Mouse (Mus musculus): ENCODE data around the gene Shisal2a. TPM values are rescaled to one million over a fixed set of nuclear protein-coding genes. Genes with fewer than 3 reads are reported as not detected.

Shisal2a gene
- polyA plus RNA-seq, 1 experiment from 2014 or later = 2.7 TPM

- H3K4me2 ChIP-seq (ENCODE audit: low read depth) = no peak overlapping the region
- ATAC-seq (ENCODE audit: insufficient read depth, low FRiP score, low TSS enrichment) (no peak), DNase-seq (ENCODE audit: low spot score) (no peak)
- H3K9me3 ChIP-seq (ENCODE audit: control insufficient read depth, low read length) = no peaks in the 10 kb centered on the region
- 23% methylated on average over 8 of the region's 8 CpGs for WGBS
- no peak overlapping the region for H3K9ac ChIP-seq (ENCODE audit: low read length)
- H3K4me3 ChIP-seq (ENCODE audit: low read depth, low read length) = no peak overlapping the region
- peaks cover 15% of the 10 kb centered on the region for H3K4me1 ChIP-seq (ENCODE audit: control insufficient read depth, insufficient read depth, low read length)
- peak overlapping the region; percentile 71; the same call in 1 of the 2 replicates for H3K27ac ChIP-seq (ENCODE audit: low read depth, low read length)
- no peaks in the 10 kb centered on the region for H3K36me3 ChIP-seq (ENCODE audit: control insufficient read depth, insufficient read depth, low read length)
- no peaks in the 10 kb centered on the region for H3K27me3 ChIP-seq (ENCODE audit: control insufficient read depth, insufficient read depth, low read length)
These were observed 33.2 kb downstream of the Shisal2a start for GRCm38 (mm10) chr4:108349836-108350547.

GRCm38 (mm10) chr4:108349064-108349463 lies 34.1 kb downstream of the Shisal2a start:
- H3K4me3 ChIP-seq (ENCODE audit: low read depth, low read length) = no peak overlapping the region
- no peak overlapping the region; the same call in 1 of the 2 replicates for H3K9ac ChIP-seq (ENCODE audit: low read length)
- no peaks in the 10 kb centered on the region for H3K36me3 ChIP-seq (ENCODE audit: control insufficient read depth, insufficient read depth, low read length)
- no peaks in the 10 kb centered on the region for H3K9me3 ChIP-seq (ENCODE audit: control insufficient read depth, low read length)
- peaks cover 20% of the 10 kb centered on the region for H3K4me1 ChIP-seq (ENCODE audit: control insufficient read depth, insufficient read depth, low read length)
- H3K4me2 ChIP-seq (ENCODE audit: low read depth) = no peak overlapping the region
- no peak overlapping the region for H3K27ac ChIP-seq (ENCODE audit: low read depth, low read length)
- ATAC-seq (ENCODE audit: insufficient read depth, low FRiP score, low TSS enrichment) = no peak
- WGBS = 78% methylated on average over 3 of the region's 3 CpGs
- no peak for DNase-seq (ENCODE audit: low spot score)
- no peaks in the 10 kb centered on the region for H3K27me3 ChIP-seq (ENCODE audit: control insufficient read depth, insufficient read depth, low read length)

GRCm38 (mm10) chr4:108348256-108348875 lies 34.8 kb downstream of the Shisal2a start:
- Histone ChIP-seq H3K27ac (ENCODE audit: low read depth, low read length) (no peak overlapping the region), H3K9ac (ENCODE audit: low read length) (no peak overlapping the region), H3K4me1 (ENCODE audit: control insufficient read depth, insufficient read depth, low read length) (peaks cover 20% of the 10 kb centered on the region), H3K4me2 (ENCODE audit: low read depth) (no peak overlapping the region), H3K36me3 (ENCODE audit: control insufficient read depth, insufficient read depth, low read length) (no peaks in the 10 kb centered on the region), H3K9me3 (ENCODE audit: control insufficient read depth, low read length) (no peaks in the 10 kb centered on the region), H3K4me3 (ENCODE audit: low read depth, low read length) (no peak overlapping the region), H3K27me3 (ENCODE audit: control insufficient read depth, insufficient read depth, low read length) (no peaks in the 10 kb centered on the region)
- WGBS = 49% methylated on average over 5 of the region's 5 CpGs
- DNase-seq (ENCODE audit: low spot score) (no peak), ATAC-seq (ENCODE audit: insufficient read depth, low FRiP score, low TSS enrichment) (no peak)

- H3K36me3 ChIP-seq (ENCODE audit: control insufficient read depth, insufficient read depth, low read length) = no peaks in the 10 kb centered on the region
- no peak overlapping the region for H3K9ac ChIP-seq (ENCODE audit: low read length)
- no peak overlapping the region for H3K4me2 ChIP-seq (ENCODE audit: low read depth)
- no peaks in the 10 kb centered on the region for H3K9me3 ChIP-seq (ENCODE audit: control insufficient read depth, low read length)
- no peaks in the 10 kb centered on the region for H3K27me3 ChIP-seq (ENCODE audit: control insufficient read depth, insufficient read depth, low read length)
- ATAC-seq (ENCODE audit: insufficient read depth, low FRiP score, low TSS enrichment) (no peak), DNase-seq (ENCODE audit: low spot score) (no peak)
- no peak overlapping the region for H3K4me3 ChIP-seq (ENCODE audit: low read depth, low read length)
- WGBS = 91% methylated on average over 5 of the region's 5 CpGs
- H3K4me1 ChIP-seq (ENCODE audit: control insufficient read depth, insufficient read depth, low read length) = peaks cover 20% of the 10 kb centered on the region
- H3K27ac ChIP-seq (ENCODE audit: low read depth, low read length) = no peak overlapping the region
These were observed 36.0 kb downstream of the Shisal2a start for GRCm38 (mm10) chr4:108347111-108347510.

GRCm38 (mm10) chr4:108345826-108346225 lies 37.3 kb downstream of the Shisal2a start:
- Histone ChIP-seq H3K9ac (ENCODE audit: low read length) (no peak overlapping the region), H3K27ac (ENCODE audit: low read depth, low read length) (no peak overlapping the region; the same call in 1 of the 2 replicates), H3K4me1 (ENCODE audit: control insufficient read depth, insufficient read depth, low read length) (peaks cover 19% of the 10 kb centered on the region), H3K27me3 (ENCODE audit: control insufficient read depth, insufficient read depth, low read length) (no peaks in the 10 kb centered on the region), H3K4me3 (ENCODE audit: low read depth, low read length) (no peak overlapping the region), H3K4me2 (ENCODE audit: low read depth) (no peak overlapping the region), H3K36me3 (ENCODE audit: control insufficient read depth, insufficient read depth, low read length) (no peaks in the 10 kb centered on the region), H3K9me3 (ENCODE audit: control insufficient read depth, low read length) (no peaks in the 10 kb centered on the region)
- 39% methylated on average over 5 of the region's 5 CpGs for WGBS
- no peak for DNase-seq (ENCODE audit: low spot score)
- no peak for ATAC-seq (ENCODE audit: insufficient read depth, low FRiP score, low TSS enrichment)

- no peaks in the 10 kb centered on the region for H3K9me3 ChIP-seq (ENCODE audit: control insufficient read depth, low read length)
- WGBS = 22% methylated on average over 7 of the region's 7 CpGs
- peaks cover 11% of the 10 kb centered on the region for H3K4me1 ChIP-seq (ENCODE audit: control insufficient read depth, insufficient read depth, low read length)
- no peak overlapping the region for H3K4me3 ChIP-seq (ENCODE audit: low read depth, low read length)
- ATAC-seq (ENCODE audit: insufficient read depth, low FRiP score, low TSS enrichment) (no peak), DNase-seq (ENCODE audit: low spot score) (no peak)
- no peak overlapping the region for H3K4me2 ChIP-seq (ENCODE audit: low read depth)
- H3K27me3 ChIP-seq (ENCODE audit: control insufficient read depth, insufficient read depth, low read length) = no peaks in the 10 kb centered on the region
- no peak overlapping the region for H3K9ac ChIP-seq (ENCODE audit: low read length)
- peak overlapping the region; percentile 1; the same call in 1 of the 2 replicates for H3K27ac ChIP-seq (ENCODE audit: low read depth, low read length)
- H3K36me3 ChIP-seq (ENCODE audit: control insufficient read depth, insufficient read depth, low read length) = no peaks in the 10 kb centered on the region
These were observed 38.5 kb downstream of the Shisal2a start for GRCm38 (mm10) chr4:108344631-108345083.

- H3K4me3 ChIP-seq (ENCODE audit: low read depth, low read length) = no peak overlapping the region
- WGBS = 22% methylated on average over 4 of the region's 4 CpGs
- H3K9me3 ChIP-seq (ENCODE audit: control insufficient read depth, low read length) = no peaks in the 10 kb centered on the region
- H3K27me3 ChIP-seq (ENCODE audit: control insufficient read depth, insufficient read depth, low read length) = no peaks in the 10 kb centered on the region
- ATAC-seq (ENCODE audit: insufficient read depth, low FRiP score, low TSS enrichment) (peak; percentile 73), DNase-seq (ENCODE audit: low spot score) (peak; percentile 78)
- no peak overlapping the region for H3K9ac ChIP-seq (ENCODE audit: low read length)
- peaks cover 6% of the 10 kb centered on the region for H3K36me3 ChIP-seq (ENCODE audit: control insufficient read depth, insufficient read depth, low read length)
- no peaks in the 10 kb centered on the region; the same call in 1 of the 2 replicates for H3K4me1 ChIP-seq (ENCODE audit: control insufficient read depth, insufficient read depth, low read length)
- H3K27ac ChIP-seq (ENCODE audit: low read depth, low read length) = peak overlapping the region; percentile 50; the same call in 1 of the 2 replicates
- no peak overlapping the region for H3K4me2 ChIP-seq (ENCODE audit: low read depth)
These were observed 43.9 kb downstream of the Shisal2a start for GRCm38 (mm10) chr4:108339277-108339690.

GRCm38 (mm10) chr4:108338811-108339210 lies 44.3 kb downstream of the Shisal2a start:
- ATAC-seq (ENCODE audit: insufficient read depth, low FRiP score, low TSS enrichment) (0 out of 2 replicates have a peak, but pooled peaks have one; percentile 16), DNase-seq (ENCODE audit: low spot score) (no peak)
- Histone ChIP-seq H3K4me2 (ENCODE audit: low read depth) (no peak overlapping the region), H3K27me3 (ENCODE audit: control insufficient read depth, insufficient read depth, low read length) (no peaks in the 10 kb centered on the region), H3K27ac (ENCODE audit: low read depth, low read length) (peak overlapping the region; percentile 50; the same call in 1 of the 2 replicates), H3K4me1 (ENCODE audit: control insufficient read depth, insufficient read depth, low read length) (no peaks in the 10 kb centered on the region), H3K36me3 (ENCODE audit: control insufficient read depth, insufficient read depth, low read length) (peaks cover 6% of the 10 kb centered on the region), H3K9ac (ENCODE audit: low read length) (no peak overlapping the region), H3K4me3 (ENCODE audit: low read depth, low read length) (no peak overlapping the region), H3K9me3 (ENCODE audit: control insufficient read depth, low read length) (no peaks in the 10 kb centered on the region)
- 68% methylated on average over 10 of the region's 10 CpGs for WGBS
